ENCODE assay signal across 10 mouse cellular contexts in genomic region chr10:5295291-5295891, GRCm38 (mm10).
DNase-seq lines count a peak whose midpoint lies in the region; ATAC-seq and TF ChIP-seq lines count a peak whose summit lies in the region.
"Had no signal": no experiment of that assay in that cellular context is flagged by ENCODE, and none has a peak within 500 bp of the region (broad histone marks: within the 10 kb centered on the region; RNA-seq: fewer than 3 reads in every experiment).

No protein-coding gene starts in this region.

- H3K4me1 ChIP-seq in heart, embryonic 16.5 days (ENCODE audit: control insufficient read depth, insufficient read depth, low read length), result peaks cover 2% of the 10 kb centered on the region; the same call in 1 of the 2 replicates
- peaks cover 28% of the 10 kb centered on the region for H3K4me1 ChIP-seq in heart, embryonic 12.5 days (replicated peaks)
- H3K4me1 ChIP-seq in lung, embryonic 14.5 days (ENCODE audit: insufficient read depth), result peaks cover 4% of the 10 kb centered on the region; the same call in 1 of the 2 replicates
- H3K4me1 ChIP-seq in embryonic facial prominence, embryonic 15.5 days, result peaks cover 9% of the 10 kb centered on the region
- H3K4me1 ChIP-seq: neural tube, embryonic 13.5 days had no signal

- 29% methylated on average over 7 of the region's 7 CpGs for WGBS in heart, embryonic 16.5 days
- WGBS in heart, embryonic 12.5 days, result 43% methylated on average over 7 of the region's 7 CpGs
- WGBS in lung, embryonic 14.5 days, result 14% methylated on average over 7 of the region's 7 CpGs
- WGBS in embryonic facial prominence, embryonic 15.5 days, result 8% methylated on average over 7 of the region's 7 CpGs

- no peak overlapping the region for H3K9ac ChIP-seq in heart, embryonic 16.5 days (ENCODE audit: low read length)
- H3K9ac ChIP-seq in heart, embryonic 12.5 days, result no peak overlapping the region
- no peak overlapping the region for H3K9ac ChIP-seq in lung, embryonic 14.5 days
- H3K9ac ChIP-seq in embryonic facial prominence, embryonic 15.5 days, result no peak overlapping the region
- H3K9ac ChIP-seq: neural tube, embryonic 13.5 days had no signal

- no peak for TF ChIP-seq CTCF in lung, embryonic 14.5 days (IDR thresholded peaks at IDR 0.05; ENCODE audit: low read depth)

- no peaks in the 10 kb centered on the region for H3K36me3 ChIP-seq in heart, embryonic 16.5 days (ENCODE audit: control insufficient read depth, insufficient read depth)
- no peaks in the 10 kb centered on the region for H3K36me3 ChIP-seq in heart, embryonic 12.5 days
- H3K36me3 ChIP-seq in lung, embryonic 14.5 days (ENCODE audit: insufficient read depth), result no peaks in the 10 kb centered on the region
- H3K36me3 ChIP-seq in embryonic facial prominence, embryonic 15.5 days, result no peaks in the 10 kb centered on the region
- H3K36me3 ChIP-seq: neural tube, embryonic 13.5 days had no signal

- ATAC-seq in heart, embryonic 16.5 days (replicated peaks; ENCODE audit: extremely low read depth, insufficient read depth, low FRiP score), result no peak
- ATAC-seq in heart, embryonic 12.5 days (ENCODE audit: insufficient number of reproducible peaks, low FRiP score), result no peak
- peak; percentile 92 for ATAC-seq in lung, embryonic 14.5 days (ENCODE audit: insufficient read depth)
- no peak for ATAC-seq in embryonic facial prominence, embryonic 15.5 days (ENCODE audit: insufficient number of reproducible peaks, low FRiP score, low TSS enrichment, low read depth)

- 0 out of 2 replicates have a peak overlapping the region, but pooled peaks have one; percentile 13 for H3K27ac ChIP-seq in heart, embryonic 16.5 days (ENCODE audit: low read length)
- H3K27ac ChIP-seq in heart, embryonic 12.5 days (ENCODE audit: poor library complexity, severe bottlenecking), result no peak overlapping the region
- H3K27ac ChIP-seq in lung, embryonic 14.5 days (ENCODE audit: low read depth), result peak overlapping the region; percentile 3
- H3K27ac ChIP-seq in embryonic facial prominence, embryonic 15.5 days (replicated peaks), result peak overlapping the region; percentile 39; the same call in 1 of the 2 replicates
- H3K27ac ChIP-seq: neural tube, embryonic 13.5 days had no signal

- H3K4me2 ChIP-seq in heart, embryonic 16.5 days (ENCODE audit: low read depth, low read length), result peak overlapping the region; percentile 27
- H3K4me2 ChIP-seq in heart, embryonic 12.5 days, result no peak overlapping the region
- H3K4me2 ChIP-seq in lung, embryonic 14.5 days, result 0 out of 2 replicates have a peak overlapping the region, but pooled peaks have one; percentile 14
- H3K4me2 ChIP-seq in embryonic facial prominence, embryonic 15.5 days (replicated peaks), result no peak overlapping the region
- H3K4me2 ChIP-seq: neural tube, embryonic 13.5 days had no signal

- H3K4me3 ChIP-seq in heart, embryonic 16.5 days (ENCODE audit: low read length), result no peak overlapping the region
- H3K4me3 ChIP-seq in heart, embryonic 12.5 days, result no peak overlapping the region
- no peak overlapping the region for H3K4me3 ChIP-seq in lung, embryonic 14.5 days (ENCODE audit: low read depth, low read length)
- no peak overlapping the region for H3K4me3 ChIP-seq in embryonic facial prominence, embryonic 15.5 days (replicated peaks)
- H3K4me3 ChIP-seq: erythroblast, embryonic 14.5 days; neural tube, embryonic 13.5 days had no signal

- no peaks in the 10 kb centered on the region for H3K27me3 ChIP-seq in heart, embryonic 16.5 days (ENCODE audit: control insufficient read depth, insufficient read depth, low read length)
- H3K27me3 ChIP-seq in heart, embryonic 12.5 days (replicated peaks), result no peaks in the 10 kb centered on the region
- H3K27me3 ChIP-seq in lung, embryonic 14.5 days (ENCODE audit: insufficient read depth, low read length), result no peaks in the 10 kb centered on the region
- H3K27me3 ChIP-seq in embryonic facial prominence, embryonic 15.5 days, result no peaks in the 10 kb centered on the region
- H3K27me3 ChIP-seq: neural tube, embryonic 13.5 days had no signal

- DNase-seq in lung, embryonic 14.5 days, result peak; percentile 96
- DNase-seq in lung, postnatal 25 days (ENCODE audit: low spot score), result no peak
- DNase-seq in lung, postnatal 36 days, result peak; percentile 26
- no peak for DNase-seq in urinary bladder, postnatal 14 days (ENCODE audit: low spot score)
- DNase-seq: cerebellum, adult 8-10 months had no signal

- no peaks in the 10 kb centered on the region for H3K9me3 ChIP-seq in heart, embryonic 16.5 days (replicated peaks; ENCODE audit: control insufficient read depth, low read length)
- no peaks in the 10 kb centered on the region for H3K9me3 ChIP-seq in heart, embryonic 12.5 days (replicated peaks)
- no peaks in the 10 kb centered on the region; the same call in 1 of the 2 replicates for H3K9me3 ChIP-seq in lung, embryonic 14.5 days (ENCODE audit: low read depth, low read length)
- H3K9me3 ChIP-seq in embryonic facial prominence, embryonic 15.5 days (replicated peaks), result 0 out of 2 replicates have a peak, but pooled peaks cover 3% of the 10 kb centered on the region
- H3K9me3 ChIP-seq: neural tube, embryonic 13.5 days had no signal

Comparison
In these comparisons a context has a peak if more than half of its experiments do, and no peak if none do; other contexts are left out.
1. H3K4me2 ChIP-seq: peak in heart, embryonic 16.5 days (single experiment) and lung, embryonic 14.5 days (single experiment); none in heart, embryonic 12.5 days (single experiment) and embryonic facial prominence, embryonic 15.5 days (single experiment).
2. DNase-seq: peak in lung, embryonic 14.5 days (single experiment) and lung, postnatal 36 days (single experiment); none in lung, postnatal 25 days (single experiment) and urinary bladder, postnatal 14 days (single experiment).